Mouse (Mus musculus) spleen, adult 18-20 months (tissue): ENCODE data around the gene Gm45140.
"Not testable (repeated sequence)": the region's sequence is repeated elsewhere in the genome, so short reads cannot be mapped to it uniquely, and the experiment has no call there.

Experiments
- DNase-seq, 2 experiments: peaks; one replicate each; pipeline ENCODE4 v3.0.0; 2022; ENCODE audit warnings: mixed read lengths in 2 of 2

Gene Gm45140

DNA sequence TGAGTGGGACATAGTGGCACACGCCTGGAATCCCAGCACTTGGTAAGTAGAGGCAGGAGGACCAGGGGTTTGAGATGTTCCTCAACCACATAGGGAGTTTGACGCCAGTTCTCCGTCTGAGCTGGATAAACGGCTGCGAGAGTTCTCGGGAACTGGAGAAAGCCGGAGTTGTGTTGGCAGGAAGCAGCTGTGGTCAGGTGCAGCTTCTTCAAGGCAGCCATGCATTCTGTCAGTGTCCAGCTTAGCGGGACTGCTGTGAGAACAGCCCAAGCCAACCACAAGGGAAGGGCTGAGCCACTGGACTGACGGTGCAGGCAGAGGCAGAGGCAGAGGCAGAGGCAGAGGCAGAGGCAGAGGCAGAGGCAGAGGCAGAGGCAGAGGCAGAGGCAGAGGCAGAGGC is 60.7 kb downstream of the Gm45140 start:
- DNase-seq, result no peak

- DNase-seq, result no peak
Measured at GRCm38 (mm10) chr6:87774466-87774865, 61.1 kb downstream of the Gm45140 start.

DNA sequence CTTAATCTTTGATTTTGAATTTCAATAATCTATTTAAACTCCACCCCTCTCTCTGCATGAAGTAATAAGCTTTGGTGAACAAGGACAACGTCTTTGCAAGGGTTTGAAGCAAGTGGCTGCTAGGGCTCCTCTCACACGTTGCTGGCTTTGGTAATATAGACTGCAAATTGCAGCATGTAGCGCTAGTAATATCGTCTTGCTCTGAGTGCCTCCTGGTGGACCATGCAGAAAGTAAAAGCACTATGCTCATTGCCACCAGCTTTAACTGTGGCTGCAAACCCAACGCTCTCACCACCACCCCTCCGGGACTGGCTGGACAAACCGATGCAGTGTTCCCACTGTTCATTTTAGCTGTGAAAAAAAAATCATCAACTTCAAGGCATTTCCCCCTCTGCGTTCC is 65.0 kb downstream of the Gm45140 start:
- no peak for DNase-seq

DNA sequence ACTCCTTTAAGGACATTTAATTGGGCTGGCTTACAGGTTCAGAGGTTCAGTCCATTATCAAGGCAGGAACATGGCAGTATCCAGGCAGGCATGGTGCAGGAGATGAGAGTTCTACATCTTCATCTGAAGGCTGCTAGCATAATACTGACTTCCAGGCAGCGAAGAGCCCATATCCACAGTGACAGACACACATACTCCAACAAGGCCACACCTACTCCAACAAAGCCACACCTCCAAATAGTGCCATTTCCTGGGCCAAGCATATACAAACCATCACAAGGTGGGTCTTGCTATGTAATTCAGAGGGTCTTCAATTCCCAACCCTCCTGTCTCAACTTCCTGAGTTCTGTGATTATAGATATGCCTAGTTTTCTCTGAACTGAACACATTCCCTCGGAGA is 71.3 kb downstream of the Gm45140 start:
- DNase-seq, result not testable (repeated sequence)

GRCm38 (mm10) chr6:87763376-87764280 is 72.0 kb downstream of the Gm45140 start:
- DNase-seq, result no peak

- DNase-seq, result no peak
Measured at GRCm38 (mm10) chr6:87762161-87762560, 73.4 kb downstream of the Gm45140 start.

DNA sequence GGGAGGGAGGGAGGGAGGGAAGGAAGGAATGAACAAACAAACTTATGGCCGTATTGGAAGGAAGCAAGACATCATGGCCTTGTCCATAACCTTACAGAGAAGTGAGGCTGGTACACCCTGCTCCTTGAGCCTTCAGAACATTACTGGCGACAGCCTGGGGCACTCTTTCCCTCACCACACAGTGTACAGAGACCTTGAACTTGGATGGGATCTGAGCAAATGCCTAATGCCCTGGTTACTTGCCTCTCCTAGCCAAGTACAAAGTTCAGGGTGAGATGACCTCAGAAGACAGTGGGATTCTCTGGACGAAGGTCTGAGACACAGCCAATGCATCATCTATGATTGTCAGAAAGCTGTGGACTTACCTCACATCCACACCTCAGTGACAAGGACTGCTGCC is 75.7 kb downstream of the Gm45140 start:
- DNase-seq, result no peak

DNA sequence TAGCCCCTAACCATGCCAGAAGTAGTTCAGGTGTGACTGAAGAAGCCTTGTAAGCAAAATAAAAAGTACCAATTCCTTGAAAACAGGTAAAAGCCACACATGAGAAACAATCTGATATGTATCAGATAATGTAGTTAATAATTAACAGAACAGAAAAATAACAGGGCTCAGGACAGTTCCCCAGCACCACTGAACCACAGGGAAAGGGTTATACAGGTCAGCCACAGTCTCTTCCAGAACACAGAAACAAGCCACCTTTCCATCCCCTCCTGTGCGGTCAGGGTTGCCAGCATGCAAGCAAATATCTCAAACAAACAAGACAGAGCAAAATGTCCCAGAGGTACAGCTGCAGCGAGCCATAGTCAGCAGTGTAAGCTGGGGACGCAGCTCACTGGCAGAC is 76.2 kb downstream of the Gm45140 start:
- no peak for DNase-seq

GRCm38 (mm10) chr6:87756896-87757295 is 78.7 kb downstream of the Gm45140 start:
- no peak for DNase-seq

DNA sequence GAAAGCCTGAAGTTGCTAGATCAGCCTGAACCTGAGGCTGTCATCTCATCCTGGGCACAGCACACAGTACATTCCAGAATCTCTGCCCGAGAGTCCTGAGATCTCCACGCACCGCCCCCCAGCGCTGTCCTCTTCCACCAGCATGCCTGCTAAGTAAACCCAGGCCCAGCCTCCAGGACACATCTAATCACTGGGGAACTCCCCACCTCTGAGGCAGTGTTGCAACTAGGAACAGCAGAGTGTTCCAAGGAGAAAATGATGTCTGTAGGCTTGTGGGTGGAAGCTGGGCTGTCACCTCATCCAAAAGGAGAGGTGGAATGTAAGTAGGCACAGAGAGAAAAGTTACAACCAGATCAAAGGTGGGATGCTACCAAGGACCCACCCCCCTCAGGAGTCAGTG is 80.4 kb downstream of the Gm45140 start:
- DNase-seq, result no peak

DNA sequence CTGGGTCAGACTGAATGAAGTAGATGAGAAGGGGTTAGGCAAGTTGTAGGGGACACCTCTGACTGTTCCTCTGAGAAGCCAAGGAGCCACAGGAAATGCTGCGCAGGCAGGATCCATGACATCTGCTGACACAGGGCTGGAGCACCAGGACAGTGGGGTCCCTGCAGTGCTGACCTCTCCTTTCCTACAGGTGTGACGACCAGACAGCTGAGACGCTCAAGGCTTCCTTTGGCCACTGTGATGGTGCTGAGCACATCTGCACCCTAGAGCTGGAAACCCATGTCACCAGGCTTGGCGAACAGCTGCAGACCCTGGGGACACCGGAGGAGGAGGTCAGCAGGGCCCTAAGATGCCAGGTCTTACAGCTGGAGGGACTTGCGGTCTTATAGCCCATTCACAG is 84.0 kb downstream of the Gm45140 start:
- DNase-seq, result no peak

- no peak for DNase-seq
Measured at GRCm38 (mm10) chr6:87750184-87750910, 85.2 kb downstream of the Gm45140 start.

- DNase-seq, result no peak
Measured at GRCm38 (mm10) chr6:87748531-87748930, 87.1 kb downstream of the Gm45140 start.

- DNase-seq, result no peak
Measured at GRCm38 (mm10) chr6:87748078-87748477, 87.5 kb downstream of the Gm45140 start.

DNA sequence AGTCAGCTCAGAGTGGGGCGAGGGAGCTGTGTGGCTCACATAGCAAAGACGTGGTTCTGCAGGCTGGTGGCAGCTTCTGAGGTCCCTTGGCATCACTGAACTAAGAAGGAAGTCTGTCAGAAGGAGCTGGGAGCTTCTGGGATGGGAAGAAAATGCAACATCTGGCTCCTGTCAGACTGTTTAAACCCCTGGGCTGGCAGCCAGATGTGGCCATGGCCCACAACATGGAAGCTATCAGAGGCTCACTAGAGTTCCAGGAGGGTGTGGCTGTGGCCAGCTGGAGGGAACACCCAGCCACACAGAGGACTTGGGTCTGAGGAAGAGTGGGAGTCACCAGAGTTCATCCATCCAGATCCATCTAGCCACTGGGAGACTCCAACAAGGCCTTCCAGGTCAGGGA is 88.7 kb downstream of the Gm45140 start:
- no peak for DNase-seq

- no peak for DNase-seq
Measured at GRCm38 (mm10) chr6:87746059-87746458, 89.5 kb downstream of the Gm45140 start.

DNA sequence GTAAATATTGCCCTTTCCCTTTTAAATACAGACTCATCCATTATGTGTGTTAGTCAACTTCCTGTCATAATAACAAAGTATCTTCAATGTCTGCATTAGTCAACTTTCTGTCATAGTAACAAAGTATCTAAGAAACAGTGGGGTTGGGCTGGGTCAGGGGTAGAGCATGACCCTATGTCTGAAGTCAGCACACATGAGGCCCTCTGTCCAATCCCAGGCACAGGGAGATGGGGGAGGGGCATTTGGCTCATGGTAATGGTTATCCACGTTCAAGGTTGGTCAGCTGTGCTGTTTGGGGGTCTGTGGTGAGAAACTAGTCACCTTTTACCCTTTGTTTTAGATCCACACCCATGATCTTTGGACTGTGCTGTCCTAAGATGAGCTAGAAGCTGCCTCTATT is 90.3 kb downstream of the Gm45140 start:
- DNase-seq, result no peak

- no peak for DNase-seq
Measured at GRCm38 (mm10) chr6:87744632-87745031, 91.0 kb downstream of the Gm45140 start.

DNA sequence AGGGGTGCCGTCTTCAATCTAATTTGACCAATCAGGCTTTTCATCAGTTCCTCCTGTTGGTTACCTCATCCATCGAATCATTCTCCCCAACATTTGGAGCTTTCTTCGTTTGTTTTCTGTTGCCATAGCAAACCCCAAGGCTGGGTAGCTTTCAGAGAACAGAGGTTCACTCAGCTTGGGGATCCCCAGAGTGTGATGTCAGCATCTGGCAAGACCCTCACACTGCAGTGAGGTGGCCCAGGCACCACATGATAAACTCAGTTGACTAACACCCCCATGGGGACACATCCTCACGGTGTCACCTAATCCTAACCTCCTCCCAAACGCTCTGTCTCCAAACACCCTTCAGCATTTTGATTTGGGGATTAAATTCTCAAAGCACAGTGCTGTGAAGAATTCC is 92.3 kb downstream of the Gm45140 start:
- no peak for DNase-seq

GRCm38 (mm10) chr6:87742804-87743203 is 92.8 kb downstream of the Gm45140 start:
- DNase-seq, result no peak

GRCm38 (mm10) chr6:87741978-87742377 is 93.6 kb downstream of the Gm45140 start:
- DNase-seq, result no peak

DNA sequence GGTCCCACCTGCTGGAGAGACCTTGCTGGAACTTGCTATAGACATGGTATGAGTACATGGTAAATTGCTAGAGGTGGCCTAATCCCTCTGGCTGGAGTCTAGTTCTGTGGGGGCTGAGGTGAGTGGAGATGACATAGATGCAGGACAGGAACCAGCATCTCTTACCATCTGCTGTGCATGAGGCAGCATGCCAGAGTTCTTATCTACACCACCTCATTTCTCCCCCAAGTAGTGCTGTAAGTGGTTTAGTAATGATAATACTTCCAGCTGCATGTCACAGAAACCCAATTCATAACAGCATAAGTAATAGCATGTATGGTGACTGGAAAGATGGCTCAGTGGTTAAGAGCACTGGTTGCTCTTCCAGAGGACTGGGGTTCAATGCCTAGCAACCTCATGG is 95.1 kb downstream of the Gm45140 start:
- no peak for DNase-seq

DNA sequence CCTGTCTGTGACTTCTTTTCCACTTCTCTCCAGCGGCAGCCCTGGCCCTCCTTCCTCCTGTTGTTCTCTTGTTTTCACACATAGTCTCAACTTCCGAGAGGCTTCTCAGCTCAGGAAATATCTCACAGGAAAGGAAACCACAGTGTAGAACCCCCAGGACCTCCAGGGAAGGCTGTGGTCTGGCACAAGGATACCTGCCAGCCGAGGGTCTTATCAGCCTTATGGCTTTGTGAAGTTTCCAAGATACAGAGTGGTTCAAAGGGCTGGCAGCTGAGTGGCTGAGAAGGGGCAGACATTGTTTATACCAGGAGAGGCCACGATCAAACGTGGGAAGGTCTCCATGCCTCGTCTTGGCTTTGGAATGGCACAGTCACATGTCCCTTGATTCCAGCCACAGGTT is 95.7 kb downstream of the Gm45140 start:
- no peak for DNase-seq
